Mouse (Mus musculus) hindbrain, embryonic 16.5 days (tissue): ENCODE measurements at regions not wholly inside any gene's neighbourhood (a gene's known extent, or its start where the extent isn't known, plus 50 kb on each side); places are given as distances from the start of the nearest gene placed in this dataset.
"Not testable (repeated sequence)": the region's sequence is repeated elsewhere in the genome, so short reads cannot be mapped to it uniquely, and the experiment has no call there.

Experiments used
- ATAC-seq: fragments of 200-750 bp; cut with Nextera tagmentation; 2 replicates; pipeline ENCODE4 v1.8.0; 2017; ENCODE audit warnings: moderate TSS enrichment, moderate library complexity
- H3K27ac ChIP-seq: fragments of 300-500 bp; sonication (generic); 2 replicates; pipeline ENCODE4 v1.5.1; 2014; ENCODE audit warnings: low read depth, mild to moderate bottlenecking, control low read depth, low read length, moderate library complexity
- H3K27me3 ChIP-seq: fragments of 300-500 bp; sonication (generic); replicated peaks from 2 replicates; pipeline ENCODE4 v1.6.1; 2014; ENCODE audit warnings: low read length; ENCODE audit not compliant: control insufficient read depth, insufficient read depth
- H3K36me3 ChIP-seq: fragments of 300-500 bp; sonication (generic); 2 replicates; pipeline ENCODE4 v1.6.1; 2014; ENCODE audit warnings: mild to moderate bottlenecking, low read length, moderate library complexity, mixed read lengths; ENCODE audit not compliant: control insufficient read depth, insufficient read depth
- H3K4me1 ChIP-seq: fragments of 300-500 bp; sonication (generic); 2 replicates; pipeline ENCODE4 v1.6.1; 2014; ENCODE audit warnings: low read depth, low read length; ENCODE audit not compliant: control insufficient read depth, insufficient read depth
- H3K4me2 ChIP-seq: fragments of 300-500 bp; sonication (generic); 2 replicates; pipeline ENCODE4 v1.6.1; 2014; ENCODE audit warnings: mild to moderate bottlenecking, low read length, control low read depth, moderate library complexity
- H3K4me3 ChIP-seq: fragments of 300-500 bp; sonication (generic); 2 replicates; pipeline ENCODE4 v1.5.1; 2014; ENCODE audit warnings: mild to moderate bottlenecking, low read length, control low read depth, moderate library complexity
- H3K9ac ChIP-seq: fragments of 300-500 bp; sonication (generic); 2 replicates; pipeline ENCODE4 v1.6.1; 2014; ENCODE audit warnings: low read depth, mild to moderate bottlenecking, control low read depth, low read length, moderate library complexity
- H3K9me3 ChIP-seq: fragments of 300-500 bp; sonication (generic); 2 replicates; pipeline ENCODE4 v1.6.1; 2014; ENCODE audit warnings: mild to moderate bottlenecking, low read length, moderate library complexity; ENCODE audit not compliant: control insufficient read depth
- WGBS: fragments of 180-500 bp; shearing (Covaris S2); extraction: QIAGEN DNeasy Blood & Tissue Kit; methylation state at CpG from one replicate; pipeline ENCODE4 v1.1.7; 2014; 5-methylcytosine and 5-hydroxymethylcytosine counted together

DNA sequence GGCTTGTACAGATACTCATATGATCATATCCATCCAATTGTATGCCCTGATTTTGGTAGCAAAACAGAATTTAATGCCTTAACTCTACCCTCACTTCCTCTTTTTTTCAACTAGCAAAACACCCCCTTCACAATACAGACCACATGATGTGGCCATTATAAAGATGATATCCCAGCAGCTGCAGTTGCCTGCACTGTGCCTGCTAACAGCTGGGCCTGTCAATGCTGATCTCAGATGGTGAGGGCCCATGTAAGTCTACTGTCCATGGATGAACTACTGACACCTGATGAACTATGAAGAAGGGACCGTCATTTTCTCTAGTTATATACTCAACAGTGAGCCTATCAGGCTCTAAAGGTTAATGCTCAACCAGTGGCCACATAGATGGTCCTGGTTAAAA lies 191.8 kb upstream of the Fmr1 start:
- no peak overlapping the region for H3K4me3 ChIP-seq
- no peak for ATAC-seq
- no peaks in the 10 kb centered on the region for H3K4me1 ChIP-seq
- no peak overlapping the region for H3K4me2 ChIP-seq
- no peaks in the 10 kb centered on the region for H3K27me3 ChIP-seq
- no peaks in the 10 kb centered on the region for H3K9me3 ChIP-seq
- 100% methylated on average over 1 of the region's 1 CpGs for WGBS
- no peak overlapping the region for H3K27ac ChIP-seq
- no peaks in the 10 kb centered on the region for H3K36me3 ChIP-seq
- H3K9ac ChIP-seq, result no peak overlapping the region

DNA sequence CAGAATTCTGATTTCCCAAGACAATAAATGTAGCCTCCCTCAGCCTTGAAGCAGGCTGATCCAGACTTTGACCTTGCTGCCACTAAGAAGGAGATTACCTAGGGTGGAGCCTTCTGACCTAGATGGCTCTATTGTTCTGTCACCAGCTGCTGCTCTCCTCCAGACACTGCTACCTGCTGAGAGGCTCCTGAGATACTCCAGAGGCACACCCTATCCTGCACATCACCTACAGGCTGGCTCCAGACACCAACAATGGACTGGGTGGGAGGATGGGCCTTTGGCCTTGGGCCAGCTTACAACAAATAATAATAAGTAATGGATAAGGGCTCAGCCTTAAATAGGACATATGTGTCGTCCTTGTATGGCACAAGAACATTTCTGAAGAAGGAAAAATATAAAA lies 186.3 kb upstream of the Fmr1 start:
- not testable (repeated sequence) for H3K36me3 ChIP-seq, H3K9me3 ChIP-seq, H3K4me1 ChIP-seq, ATAC-seq, H3K27ac ChIP-seq, H3K27me3 ChIP-seq, H3K4me2 ChIP-seq, H3K4me3 ChIP-seq, H3K9ac ChIP-seq
- 65% methylated on average over 1 of the region's 1 CpGs for WGBS

GRCm38 (mm10) chrX:68494398-68495143 lies 183.8 kb upstream of the Fmr1 start:
- no peak overlapping the region for H3K4me2 ChIP-seq
- H3K4me3 ChIP-seq, result no peak overlapping the region
- no peaks in the 10 kb centered on the region for H3K4me1 ChIP-seq
- no peaks in the 10 kb centered on the region for H3K36me3 ChIP-seq
- 36% methylated on average over 2 of the region's 2 CpGs for WGBS
- no peaks in the 10 kb centered on the region for H3K27me3 ChIP-seq
- H3K9ac ChIP-seq, result no peak overlapping the region
- ATAC-seq, result peak; percentile 45; the same call in 1 of the 2 replicates
- H3K9me3 ChIP-seq, result no peaks in the 10 kb centered on the region
- no peak overlapping the region for H3K27ac ChIP-seq

- no peak overlapping the region for H3K4me2 ChIP-seq
- H3K36me3 ChIP-seq, result no peaks in the 10 kb centered on the region
- 54% methylated on average over 3 of the region's 3 CpGs for WGBS
- H3K9me3 ChIP-seq, result no peaks in the 10 kb centered on the region
- H3K4me1 ChIP-seq, result no peaks in the 10 kb centered on the region
- H3K9ac ChIP-seq, result no peak overlapping the region
- H3K27ac ChIP-seq, result no peak overlapping the region
- no peaks in the 10 kb centered on the region for H3K27me3 ChIP-seq
- H3K4me3 ChIP-seq, result no peak overlapping the region
- ATAC-seq, result peak; percentile 52; the same call in 1 of the 2 replicates
Observed at GRCm38 (mm10) chrX:68495144-68495493, 183.2 kb upstream of the Fmr1 start.

- H3K4me3 ChIP-seq, result no peak overlapping the region
- no peak overlapping the region for H3K9ac ChIP-seq
- 86% methylated on average over 5 of the region's 5 CpGs for WGBS
- H3K9me3 ChIP-seq, result no peaks in the 10 kb centered on the region
- no peak overlapping the region for H3K27ac ChIP-seq
- no peaks in the 10 kb centered on the region for H3K36me3 ChIP-seq
- H3K27me3 ChIP-seq, result no peaks in the 10 kb centered on the region
- no peak for ATAC-seq
- no peak overlapping the region for H3K4me2 ChIP-seq
- no peaks in the 10 kb centered on the region for H3K4me1 ChIP-seq
Observed at GRCm38 (mm10) chrX:68495751-68496150, 182.6 kb upstream of the Fmr1 start.

DNA sequence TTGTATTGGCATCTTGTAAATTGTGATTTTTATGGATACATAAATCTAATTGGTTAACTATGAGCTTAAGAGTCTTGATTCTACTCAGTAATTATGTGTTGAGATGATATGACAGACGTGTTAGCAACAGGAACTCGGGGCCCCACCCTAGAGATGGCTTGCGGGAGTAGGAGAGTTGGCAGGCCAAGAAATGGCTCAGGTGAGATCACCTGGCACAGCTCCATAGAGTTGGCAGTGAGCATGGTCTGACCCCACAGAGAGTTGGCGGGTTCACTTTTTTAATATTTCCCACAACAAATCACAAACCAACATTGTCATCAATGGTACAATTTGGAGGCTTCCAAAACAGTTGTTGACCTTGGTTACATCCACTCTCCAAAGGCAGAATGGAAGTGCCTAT lies 180.5 kb upstream of the Fmr1 start:
- H3K27me3 ChIP-seq, result no peaks in the 10 kb centered on the region
- H3K9me3 ChIP-seq, result no peaks in the 10 kb centered on the region
- H3K4me3 ChIP-seq, result no peak overlapping the region
- H3K4me2 ChIP-seq, result no peak overlapping the region
- ATAC-seq, result no peak
- H3K27ac ChIP-seq, result no peak overlapping the region
- H3K4me1 ChIP-seq, result no peaks in the 10 kb centered on the region
- H3K36me3 ChIP-seq, result no peaks in the 10 kb centered on the region
- 91% methylated on average over 4 of the region's 4 CpGs for WGBS
- H3K9ac ChIP-seq, result no peak overlapping the region

DNA sequence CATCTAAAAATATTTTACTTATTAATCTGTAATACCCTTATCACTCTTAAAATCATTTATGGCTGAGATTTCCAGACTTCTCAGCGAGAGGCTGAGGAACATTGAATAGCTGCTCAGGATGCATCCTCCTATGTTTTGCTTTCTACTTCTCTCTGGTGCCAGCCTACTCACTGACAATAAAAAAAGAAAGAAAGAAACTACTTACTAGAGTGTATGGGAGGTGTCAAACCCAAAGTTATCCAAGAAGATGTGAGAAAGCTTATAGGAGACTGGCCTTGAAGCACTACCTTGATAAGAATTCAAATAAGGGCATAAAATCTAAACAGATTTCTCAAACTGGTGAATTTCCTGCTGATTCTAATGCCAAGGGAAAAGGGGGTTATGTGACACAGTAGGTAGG lies 175.4 kb upstream of the Fmr1 start:
- no peak for ATAC-seq
- H3K27me3 ChIP-seq, result no peaks in the 10 kb centered on the region

DNA sequence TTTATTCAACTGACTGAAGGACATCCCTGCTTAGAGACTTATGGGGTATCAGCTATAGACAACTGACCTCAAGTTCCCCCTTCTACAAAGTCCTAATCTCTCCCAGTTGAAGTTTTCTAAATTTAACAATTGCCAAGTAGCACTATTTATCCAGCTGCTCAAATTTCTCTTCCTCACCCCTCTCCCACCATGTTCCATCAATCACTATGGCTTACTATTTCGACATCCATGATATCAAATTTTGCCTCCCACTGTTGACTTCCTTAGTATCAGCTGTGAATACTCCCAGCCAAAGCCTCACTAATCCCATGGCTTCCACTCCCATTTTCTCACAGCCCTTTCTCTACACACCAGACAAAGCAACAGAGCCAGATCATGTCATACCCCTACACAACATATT lies 170.7 kb upstream of the Fmr1 start:
- Histone ChIP-seq H3K27me3 (no peaks in the 10 kb centered on the region), H3K4me1 (no peaks in the 10 kb centered on the region), H3K9me3 (no peaks in the 10 kb centered on the region), H3K4me3 (no peak overlapping the region), H3K27ac (no peak overlapping the region), H3K36me3 (no peaks in the 10 kb centered on the region), H3K4me2 (no peak overlapping the region), H3K9ac (no peak overlapping the region)
- no peak for ATAC-seq
- 67% methylated on average over 1 of the region's 1 CpGs for WGBS

More for the DNA sequence above, 175.4 kb upstream of the Fmr1 start:
- H3K9me3 ChIP-seq, result no peaks in the 10 kb centered on the region
- H3K4me2 ChIP-seq, result no peak overlapping the region
- H3K27ac ChIP-seq, result no peak overlapping the region
- H3K36me3 ChIP-seq, result no peaks in the 10 kb centered on the region
- H3K4me3 ChIP-seq, result no peak overlapping the region
- WGBS, result 78% methylated on average over 1 of the region's 1 CpGs
- no peaks in the 10 kb centered on the region for H3K4me1 ChIP-seq
- no peak overlapping the region for H3K9ac ChIP-seq

DNA sequence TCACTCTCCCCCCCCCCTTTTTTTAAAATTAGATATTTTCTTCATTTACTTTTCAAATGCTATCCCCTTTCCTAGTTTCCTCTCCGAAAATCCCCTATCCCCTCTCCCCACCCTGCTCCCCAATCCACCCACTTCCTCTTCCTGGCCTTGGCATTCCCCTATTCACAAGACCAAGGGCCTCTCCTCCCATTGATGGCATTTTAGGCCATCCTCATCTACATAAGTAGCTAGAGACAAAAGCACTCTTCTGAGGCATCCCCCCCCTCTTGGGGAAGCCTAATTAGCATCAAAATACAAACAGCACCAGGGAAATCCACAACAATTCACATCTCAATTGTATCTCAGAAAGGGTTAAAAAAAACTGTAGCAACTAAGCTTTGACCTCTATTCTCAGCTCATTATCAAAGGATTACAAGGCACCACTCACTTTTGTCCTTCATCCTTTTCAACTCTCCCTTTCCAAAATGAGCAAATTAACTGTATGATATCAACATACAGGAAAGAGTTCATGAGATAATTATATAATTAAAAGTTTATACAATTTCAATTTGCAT lies 166.1 kb upstream of the Fmr1 start:
- ATAC-seq, result no peak
- Histone ChIP-seq H3K4me2 (no peak overlapping the region), H3K27ac (no peak overlapping the region), H3K4me3 (no peak overlapping the region), H3K36me3 (no peaks in the 10 kb centered on the region), H3K4me1 (no peaks in the 10 kb centered on the region), H3K27me3 (no peaks in the 10 kb centered on the region), H3K9ac (no peak overlapping the region), H3K9me3 (no peaks in the 10 kb centered on the region)
- 21% methylated on average over 1 of the region's 1 CpGs for WGBS
